Comparison of ENCODE assay signal across 11 mouse cellular contexts in genomic region chr7:127183828-127184227, GRCm38 (mm10). TPM values are rescaled to one million over a fixed set of nuclear protein-coding genes. Genes with fewer than 3 reads are reported as not detected.
DNase-seq lines count a peak whose midpoint lies in the region; ATAC-seq and TF ChIP-seq lines count a peak whose summit lies in the region.
"Had no signal": no experiment of that assay in that cellular context is flagged by ENCODE, and none has a peak within 500 bp of the region (broad histone marks: within the 10 kb centered on the region; RNA-seq: fewer than 3 reads in every experiment).

No protein-coding gene starts in this region.

- TF ChIP-seq EP300 in liver, embryonic 14.5 days (IDR thresholded peaks at IDR 0.05; ENCODE audit: low read depth): no peak

- H3K4me3 ChIP-seq in liver, embryonic 14.5 days (ENCODE audit: insufficient read depth in 1 of 2, low read depth in 2 of 2, low read length in 2 of 2): no peak overlapping the region

- peak overlapping the region; percentile 22; the same call in 1 of the 2 replicates for H3K4me2 ChIP-seq in liver, embryonic 14.5 days (ENCODE audit: low read depth)

- peak; percentile 78 for ATAC-seq in liver, embryonic 14.5 days (ENCODE audit: insufficient read depth)

- H3K9me3 ChIP-seq in liver, embryonic 14.5 days (ENCODE audit: control insufficient read depth, low read length): no peaks in the 10 kb centered on the region

- H3K27me3 ChIP-seq in liver, embryonic 14.5 days (ENCODE audit: control insufficient read depth, insufficient read depth, low read length): no peaks in the 10 kb centered on the region

- H3K4me1 ChIP-seq in liver, embryonic 14.5 days (replicated peaks; ENCODE audit: control insufficient read depth in 2 of 2, insufficient read depth in 2 of 2, low read length in 1 of 2): peaks cover 24 to 34% of the 10 kb centered on the region in 2 experiments

- DNase-seq in heart, adult 11 months: peak; percentile 91
- DNase-seq in heart, adult 9 months (ENCODE audit: low spot score in 2 of 2): no peak
- DNase-seq in 3T3-L1 (ENCODE audit: low read depth, low spot score) (peak; percentile 42), ZHBTc4 (ENCODE audit: low read depth, low spot score) (peak; percentile 84)
- DNase-seq in liver, embryonic 14.5 days (ENCODE audit: low read depth in 3 of 3, low spot score in 3 of 3): no peak
- no peak for DNase-seq in right cerebral cortex, postnatal 14 days
- no peak for DNase-seq in cerebellum, adult 9-11 months
- no peak for DNase-seq in heart, postnatal 25 days (ENCODE audit: low spot score)
- DNase-seq: cerebellum, adult 11 months; heart, postnatal 36 days; midbrain, embryonic 14.5 days had no signal

- peak; percentile 79 for TF ChIP-seq CTCF in liver, embryonic 14.5 days (IDR thresholded peaks at IDR 0.05; ENCODE audit: low read depth)

- H3K36me3 ChIP-seq in liver, embryonic 14.5 days (replicated peaks; ENCODE audit: control insufficient read depth, insufficient read depth, low read depth): no peaks in the 10 kb centered on the region

- intact Hi-C loops in heart, postnatal 25 days (cut with DNase I): loop anchor here (10.0 kb wide), 1 partner anchor 129 kb away; no protein-coding TSS in a partner anchor

- WGBS in liver, embryonic 14.5 days (ENCODE audit: insufficient replicate concordance): 56% methylated on average over 6 of the region's 6 CpGs

- peak overlapping the region; percentile 33 for H3K27ac ChIP-seq in liver, embryonic 14.5 days

- no peak overlapping the region for H3K9ac ChIP-seq in liver, embryonic 14.5 days (replicated peaks)

RNA-seq across cellular contexts. Expression of gene Cd2bp2, which starts 12.0 kb away (rescaled TPM):
- polyA plus RNA-seq in liver, embryonic 14.5 days (2012; rRNA removed): 17.6 and 27.6 TPM in 2 replicates
- 17.4 and 18.4 TPM in 2 replicates for polyA plus RNA-seq in liver, embryonic 14.5 days (2014; fragmentation: Nextera tagmentation; extraction: Ambion mirVana)
- total RNA-seq in heart, postnatal 25 days (2021): 10 to 100 TPM; 35.6 to 38.1 TPM

RNA-seq across cellular contexts. Expression of gene Tbc1d10b, which starts 24.4 kb away (rescaled TPM):
- polyA plus RNA-seq in liver, embryonic 14.5 days (2012; rRNA removed): 12.8 and 15.5 TPM in 2 replicates
- 10.9 and 13.2 TPM in 2 replicates for polyA plus RNA-seq in liver, embryonic 14.5 days (2014; fragmentation: Nextera tagmentation; extraction: Ambion mirVana)
- 10 to 100 TPM; 28.8 to 29.1 TPM for total RNA-seq in heart, postnatal 25 days (2021)

RNA-seq across cellular contexts. Expression of gene Mylpf, which starts 24.9 kb away (rescaled TPM):
- polyA plus RNA-seq in liver, embryonic 14.5 days (2012; rRNA removed): 10.6 and 15.6 TPM in 2 replicates
- 31.0 and 31.1 TPM in 2 replicates for polyA plus RNA-seq in liver, embryonic 14.5 days (2014; fragmentation: Nextera tagmentation; extraction: Ambion mirVana)
- total RNA-seq in heart, postnatal 25 days (2021): 1 to 10 TPM in 1 of 2 experiments, under 1 TPM in 1; 0.99 to 2.9 TPM

RNA-seq across cellular contexts. Expression of gene Spn, which starts 46.2 kb away (rescaled TPM):
- polyA plus RNA-seq in liver, embryonic 14.5 days (2012; rRNA removed): 8.0 and 10.8 TPM in 2 replicates
- 7.9 and 8.0 TPM in 2 replicates for polyA plus RNA-seq in liver, embryonic 14.5 days (2014; fragmentation: Nextera tagmentation; extraction: Ambion mirVana)
- under 1 TPM; 0.36 to 0.56 TPM for total RNA-seq in heart, postnatal 25 days (2021)
- polyA plus RNA-seq: midbrain, embryonic 14.5 days had no signal

RNA-seq across cellular contexts. Expression of gene Zfp553, which starts 49.0 kb away (rescaled TPM):
- 3.3 and 3.4 TPM in 2 replicates for polyA plus RNA-seq in liver, embryonic 14.5 days (2012; rRNA removed)
- polyA plus RNA-seq in liver, embryonic 14.5 days (2014; fragmentation: Nextera tagmentation; extraction: Ambion mirVana): 2.4 and 2.8 TPM in 2 replicates
- total RNA-seq in heart, postnatal 25 days (2021): 1 to 10 TPM; 6.0 to 7.1 TPM

Comparison
In these comparisons a context has a peak if more than half of its experiments do, and no peak if none do; other contexts are left out.
1. DNase-seq: peak in heart, adult 11 months (single experiment), 3T3-L1 (single experiment) and ZHBTc4 (single experiment); none in heart, adult 9 months (0 of 2), liver, embryonic 14.5 days (0 of 3), right cerebral cortex, postnatal 14 days (single experiment), cerebellum, adult 9-11 months (single experiment) and heart, postnatal 25 days (single experiment).